Mouse (Mus musculus) limb, embryonic 15.5 days (tissue): ENCODE data around the gene Grik4. TPM values are rescaled to one million over a fixed set of nuclear protein-coding genes. Genes with fewer than 3 reads are reported as not detected.

Experiments
- ATAC-seq: fragments of 200-750 bp; cut with Nextera tagmentation; 2 replicates; pipeline ENCODE4 v1.8.0; 2017; ENCODE audit warnings: low read depth, moderate TSS enrichment; ENCODE audit not compliant: insufficient number of reproducible peaks, low FRiP score, low TSS enrichment
- H3K27ac ChIP-seq: fragments of 300-500 bp; sonication (generic); 2 replicates; pipeline ENCODE4 v1.5.1; 2015; ENCODE audit warnings: moderate library complexity, mild to moderate bottlenecking, inconsistent platforms
- H3K27me3 ChIP-seq: fragments of 300-500 bp; sonication (generic); 2 replicates; pipeline ENCODE4 v1.6.1; 2015; ENCODE audit warnings: inconsistent platforms
- H3K36me3 ChIP-seq: fragments of 300-500 bp; sonication (generic); 2 replicates; pipeline ENCODE4 v1.6.1; 2015; ENCODE audit warnings: inconsistent platforms
- H3K4me1 ChIP-seq: fragments of 300-500 bp; sonication (generic); 2 replicates; pipeline ENCODE4 v1.6.1; 2015; ENCODE audit warnings: inconsistent platforms
- H3K4me2 ChIP-seq: fragments of 300-500 bp; sonication (generic); 2 replicates; pipeline ENCODE4 v1.6.1; 2015; ENCODE audit warnings: mild to moderate bottlenecking, inconsistent platforms
- H3K4me3 ChIP-seq: fragments of 300-500 bp; sonication (generic); 2 replicates; pipeline ENCODE4 v1.5.1; 2015; ENCODE audit warnings: mild to moderate bottlenecking, inconsistent platforms
- H3K9ac ChIP-seq: fragments of 300-500 bp; sonication (generic); 2 replicates; pipeline ENCODE4 v1.6.1; 2015; ENCODE audit warnings: inconsistent platforms
- H3K9me3 ChIP-seq: fragments of 300-500 bp; sonication (generic); 2 replicates; pipeline ENCODE4 v1.6.1; 2016; ENCODE audit warnings: inconsistent platforms
- WGBS: fragments of 180-500 bp; shearing (Covaris S2); methylation state at CpG from one replicate; pipeline ENCODE4 v1.1.7; 2015; 5-methylcytosine and 5-hydroxymethylcytosine counted together
- polyA plus RNA-seq: library from polyadenylated mRNA; unstranded; fragments of >200 nt; fragmentation: Nextera tagmentation; extraction: Ambion mirVana; gene quantifications from 2 replicates; pipeline ENCODE4 v1.2.1, GENCODE M21; 2015

The Grik4 gene
- polyA plus RNA-seq, 1 experiment from 2014 or later, result 1.4 TPM

DNA sequence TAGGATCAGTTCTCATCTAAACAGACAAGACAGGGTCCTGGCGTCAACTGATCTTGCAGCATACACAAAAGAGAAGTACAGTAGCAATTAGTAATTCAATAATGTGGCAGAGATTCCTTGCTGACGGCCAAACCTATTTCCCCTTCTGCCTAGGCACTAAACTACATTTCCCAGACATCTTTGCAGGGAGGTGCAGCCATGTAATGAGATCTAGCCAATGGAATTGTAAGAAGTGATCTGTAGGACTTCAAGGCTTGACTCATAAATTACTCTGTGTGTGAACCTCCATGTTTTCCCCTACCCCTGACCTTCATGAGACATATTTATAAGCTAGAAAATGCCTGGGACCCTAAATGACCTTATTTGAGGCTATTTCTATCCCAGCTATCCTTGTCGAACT, 296.7 kb downstream of the Grik4 start:
- H3K36me3 ChIP-seq, result no peaks in the 10 kb centered on the region
- no peaks in the 10 kb centered on the region; the same call in 1 of the 2 replicates for H3K27me3 ChIP-seq
- no peak overlapping the region for H3K9ac ChIP-seq
- H3K4me2 ChIP-seq, result no peak overlapping the region
- WGBS, result 70% methylated on average over 3 of the region's 3 CpGs
- no peak overlapping the region for H3K27ac ChIP-seq
- no peaks in the 10 kb centered on the region for H3K9me3 ChIP-seq
- ATAC-seq, result no peak
- no peak overlapping the region for H3K4me3 ChIP-seq
- H3K4me1 ChIP-seq, result 0 out of 2 replicates have a peak, but pooled peaks cover 5% of the 10 kb centered on the region

DNA sequence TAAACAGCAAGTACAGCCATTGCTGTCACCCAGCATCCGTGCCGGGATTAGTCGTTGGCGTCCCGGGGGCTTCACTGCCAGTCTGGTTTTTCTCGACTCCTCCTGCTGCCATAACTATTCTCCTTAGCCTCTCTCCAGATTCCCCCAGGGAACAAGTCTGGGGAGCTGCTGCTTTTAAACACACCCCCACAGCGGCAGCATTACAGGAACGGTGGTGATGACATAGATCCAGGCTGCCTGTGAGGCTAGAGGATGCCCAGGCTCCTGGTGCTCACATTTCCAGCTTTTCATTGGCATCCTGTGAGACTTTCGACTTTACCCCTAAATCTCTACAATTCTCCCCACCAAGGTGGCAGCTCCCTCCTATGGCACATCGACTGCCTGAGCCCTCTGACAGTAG, 297.5 kb downstream of the Grik4 start:
- no peak for ATAC-seq
- Histone ChIP-seq H3K4me2 (no peak overlapping the region), H3K4me1 (0 out of 2 replicates have a peak, but pooled peaks cover 5% of the 10 kb centered on the region), H3K27ac (no peak overlapping the region), H3K27me3 (no peaks in the 10 kb centered on the region; the same call in 1 of the 2 replicates), H3K9ac (no peak overlapping the region), H3K36me3 (no peaks in the 10 kb centered on the region), H3K4me3 (no peak overlapping the region), H3K9me3 (no peaks in the 10 kb centered on the region)
- WGBS, result 31% methylated on average over 10 of the region's 10 CpGs

DNA sequence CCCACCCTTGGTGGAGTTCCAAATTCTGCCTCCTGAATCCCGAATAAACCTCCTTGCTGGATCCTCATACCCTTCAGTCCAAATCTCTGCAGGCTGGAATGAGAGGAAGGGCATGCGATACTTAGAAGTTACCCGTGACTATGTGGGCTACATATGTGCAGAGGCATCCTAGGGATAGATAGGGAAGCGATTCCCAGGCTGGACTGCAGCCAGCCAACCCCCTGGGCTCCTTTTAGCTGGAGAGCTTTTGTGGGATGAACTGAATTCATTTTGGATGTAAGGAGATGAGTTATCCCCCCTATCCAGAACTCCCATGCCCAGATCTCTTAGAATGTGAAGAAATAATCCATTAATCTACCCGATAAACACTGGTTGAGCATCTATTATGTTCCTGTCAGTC, 299.1 kb downstream of the Grik4 start:
- H3K4me3 ChIP-seq, result no peak overlapping the region
- ATAC-seq, result no peak
- no peaks in the 10 kb centered on the region for H3K36me3 ChIP-seq
- H3K27me3 ChIP-seq, result no peaks in the 10 kb centered on the region; the same call in 1 of the 2 replicates
- WGBS, result 81% methylated on average over 5 of the region's 5 CpGs
- H3K9me3 ChIP-seq, result no peaks in the 10 kb centered on the region
- no peak overlapping the region for H3K9ac ChIP-seq
- no peak overlapping the region for H3K4me2 ChIP-seq
- no peak overlapping the region for H3K27ac ChIP-seq
- H3K4me1 ChIP-seq, result 0 out of 2 replicates have a peak, but pooled peaks cover 5% of the 10 kb centered on the region

DNA sequence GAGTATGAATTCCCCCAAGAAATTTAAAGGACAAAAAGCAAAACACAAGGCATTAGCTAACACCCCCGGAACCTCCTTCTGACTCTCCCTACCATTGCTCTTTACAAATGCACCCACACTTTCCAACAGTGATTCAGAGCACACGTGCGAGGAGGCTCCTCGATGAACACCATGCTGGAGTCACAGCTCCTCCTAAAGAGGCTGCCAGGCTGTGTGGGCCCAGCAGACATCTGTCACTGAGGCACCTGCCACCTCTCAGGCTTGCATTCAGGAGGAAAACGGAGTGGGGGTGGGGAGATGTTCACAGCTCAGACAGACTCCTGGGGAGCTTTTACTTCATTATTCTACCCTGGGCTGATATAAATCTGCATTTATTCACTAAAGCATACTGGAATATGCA, 301.5 kb downstream of the Grik4 start:
- H3K9me3 ChIP-seq, result no peaks in the 10 kb centered on the region
- no peaks in the 10 kb centered on the region for H3K36me3 ChIP-seq
- H3K9ac ChIP-seq, result no peak overlapping the region
- H3K4me2 ChIP-seq, result no peak overlapping the region
- H3K27ac ChIP-seq, result no peak overlapping the region
- 51% methylated on average over 5 of the region's 5 CpGs for WGBS
- H3K4me3 ChIP-seq, result no peak overlapping the region
- H3K27me3 ChIP-seq, result no peaks in the 10 kb centered on the region; the same call in 1 of the 2 replicates
- H3K4me1 ChIP-seq, result 0 out of 2 replicates have a peak, but pooled peaks cover 5% of the 10 kb centered on the region
- ATAC-seq, result no peak

DNA sequence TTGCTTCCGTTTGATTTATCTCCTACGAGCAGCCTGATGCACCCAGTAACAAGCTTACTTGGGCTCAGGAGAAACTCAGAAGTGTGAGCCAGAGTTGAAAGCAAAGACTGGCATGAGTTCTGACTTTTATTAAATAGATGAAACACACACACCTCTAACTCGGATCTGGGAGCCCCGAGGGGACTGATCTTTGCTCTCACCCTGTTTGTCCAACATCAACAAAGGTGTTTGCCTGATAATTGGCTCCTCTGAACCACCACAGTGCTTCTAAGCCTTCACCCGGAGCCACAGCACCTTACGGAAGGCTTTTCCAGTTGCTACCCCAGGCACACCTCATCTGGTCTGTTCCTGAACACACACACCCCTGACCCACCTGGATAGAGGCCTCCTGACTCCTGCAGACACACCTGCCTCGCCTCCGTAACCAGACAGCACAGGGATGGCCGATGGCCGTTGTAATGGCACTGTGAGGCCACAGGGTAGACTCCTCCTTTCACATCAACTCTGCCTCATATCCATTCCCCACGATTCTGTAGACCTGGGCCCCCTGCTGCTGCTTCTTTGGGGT, 302.7 kb downstream of the Grik4 start:
- H3K27me3 ChIP-seq, result no peaks in the 10 kb centered on the region; the same call in 1 of the 2 replicates
- no peak overlapping the region for H3K4me3 ChIP-seq
- no peak overlapping the region for H3K9ac ChIP-seq
- ATAC-seq, result no peak
- WGBS, result 63% methylated on average over 11 of the region's 11 CpGs
- no peaks in the 10 kb centered on the region for H3K9me3 ChIP-seq
- 0 out of 2 replicates have a peak, but pooled peaks cover under 1% of the 10 kb centered on the region for H3K4me1 ChIP-seq
- no peak overlapping the region for H3K4me2 ChIP-seq
- H3K36me3 ChIP-seq, result no peaks in the 10 kb centered on the region
- H3K27ac ChIP-seq, result no peak overlapping the region

DNA sequence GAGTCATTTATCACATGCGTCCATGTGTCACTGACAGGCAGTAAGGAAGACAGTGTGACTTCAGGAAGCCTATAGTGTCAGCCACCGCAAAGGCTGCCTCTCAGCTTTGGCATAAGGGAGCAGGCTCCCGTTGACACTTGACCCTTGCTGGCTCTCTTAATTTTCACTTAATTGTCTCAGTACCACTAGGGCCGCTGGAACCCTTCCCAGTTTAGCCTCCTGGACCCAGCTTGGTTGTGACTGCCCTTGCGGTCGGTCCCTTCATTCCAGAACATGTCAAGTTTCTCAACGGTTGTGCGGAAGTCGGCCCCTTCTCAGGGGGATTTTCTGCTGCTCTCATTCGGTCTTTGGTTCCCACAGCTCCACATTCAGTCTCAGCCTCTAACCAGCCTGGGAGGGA, 307.8 kb downstream of the Grik4 start:
- Histone ChIP-seq H3K9me3 (no peaks in the 10 kb centered on the region), H3K4me3 (no peak overlapping the region), H3K36me3 (no peaks in the 10 kb centered on the region), H3K27ac (no peak overlapping the region), H3K4me1 (no peaks in the 10 kb centered on the region), H3K27me3 (peaks cover 3% of the 10 kb centered on the region; the same call in 1 of the 2 replicates), H3K9ac (no peak overlapping the region), H3K4me2 (no peak overlapping the region)
- ATAC-seq, result no peak
- WGBS, result 69% methylated on average over 10 of the region's 10 CpGs

DNA sequence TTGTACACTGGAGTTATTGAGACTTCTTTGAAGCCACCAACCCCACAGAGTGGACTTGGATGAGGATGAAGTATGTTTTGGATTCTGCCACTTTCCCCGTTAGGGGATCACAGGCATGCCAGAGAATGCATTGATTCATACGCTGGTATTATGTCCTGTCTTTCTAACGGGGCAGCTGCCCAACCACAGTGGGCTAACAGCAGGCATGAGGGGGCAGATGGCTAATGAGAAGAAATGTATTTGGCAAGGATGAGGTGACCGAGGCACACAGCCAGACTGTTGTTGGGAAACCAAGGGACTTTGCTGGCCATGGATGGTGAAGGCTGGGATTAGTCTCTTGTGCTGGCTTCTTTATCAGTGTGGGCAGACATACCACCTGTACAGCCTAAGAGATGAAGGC, 312.8 kb downstream of the Grik4 start:
- Histone ChIP-seq H3K9me3 (no peaks in the 10 kb centered on the region), H3K27me3 (peaks cover 3% of the 10 kb centered on the region; the same call in 1 of the 2 replicates), H3K4me2 (no peak overlapping the region), H3K36me3 (no peaks in the 10 kb centered on the region), H3K27ac (no peak overlapping the region), H3K4me3 (no peak overlapping the region), H3K9ac (no peak overlapping the region), H3K4me1 (peaks cover 8% of the 10 kb centered on the region)
- 81% methylated on average over 4 of the region's 4 CpGs for WGBS
- no peak for ATAC-seq

DNA sequence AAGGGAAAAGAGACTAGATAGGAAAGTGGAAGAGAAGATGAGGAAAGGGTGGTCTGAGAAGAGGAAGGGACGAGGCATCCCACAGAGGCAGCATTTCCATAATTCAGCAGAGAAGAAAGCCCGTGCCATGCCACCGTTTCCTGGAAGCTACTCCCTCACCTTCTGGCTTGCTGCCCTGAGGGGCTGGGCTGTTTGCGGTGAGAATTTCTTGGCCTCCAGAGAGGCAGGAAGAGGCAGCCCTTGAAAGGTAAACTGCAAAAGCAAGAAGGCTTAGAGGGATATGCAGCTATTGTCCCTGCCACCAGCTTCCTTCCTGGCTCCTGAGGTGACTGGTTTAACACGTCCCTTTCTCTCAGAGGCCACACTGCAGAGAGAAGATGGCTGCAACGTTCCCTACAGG, 316.7 kb downstream of the Grik4 start:
- no peak overlapping the region for H3K27ac ChIP-seq
- ATAC-seq, result no peak
- 9% methylated on average over 6 of the region's 6 CpGs for WGBS

DNA sequence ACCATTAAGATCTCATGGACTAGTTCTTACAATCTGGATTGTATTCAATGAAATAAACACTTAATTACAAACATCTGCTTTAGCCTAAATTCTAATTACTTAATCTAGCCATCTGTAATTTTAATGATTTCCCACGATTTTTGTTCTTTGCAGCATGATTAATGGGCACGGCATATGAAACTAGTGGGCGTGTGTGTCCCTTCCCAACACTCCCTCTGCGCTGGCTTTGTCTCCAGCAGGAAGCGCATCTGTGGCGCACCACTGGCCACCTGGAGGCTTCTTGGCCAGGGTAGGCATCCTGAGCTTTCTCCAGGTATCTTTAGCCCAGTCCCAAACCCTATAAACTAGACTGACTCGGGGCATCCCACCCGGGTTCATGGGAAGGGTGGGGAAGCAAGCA, 317.1 kb downstream of the Grik4 start:
- WGBS, result 39% methylated on average over 8 of the region's 8 CpGs
- Histone ChIP-seq H3K4me3 (no peak overlapping the region), H3K27ac (no peak overlapping the region), H3K27me3 (no peaks in the 10 kb centered on the region), H3K9ac (no peak overlapping the region), H3K4me1 (peaks cover 8% of the 10 kb centered on the region), H3K9me3 (no peaks in the 10 kb centered on the region), H3K4me2 (no peak overlapping the region), H3K36me3 (no peaks in the 10 kb centered on the region)
- ATAC-seq, result no peak

More for the DNA sequence above, 316.7 kb downstream of the Grik4 start:
- H3K4me2 ChIP-seq, result no peak overlapping the region
- H3K36me3 ChIP-seq, result no peaks in the 10 kb centered on the region
- H3K27me3 ChIP-seq, result no peaks in the 10 kb centered on the region
- no peak overlapping the region for H3K9ac ChIP-seq
- no peaks in the 10 kb centered on the region for H3K9me3 ChIP-seq
- peaks cover 8% of the 10 kb centered on the region for H3K4me1 ChIP-seq
- H3K4me3 ChIP-seq, result no peak overlapping the region

DNA sequence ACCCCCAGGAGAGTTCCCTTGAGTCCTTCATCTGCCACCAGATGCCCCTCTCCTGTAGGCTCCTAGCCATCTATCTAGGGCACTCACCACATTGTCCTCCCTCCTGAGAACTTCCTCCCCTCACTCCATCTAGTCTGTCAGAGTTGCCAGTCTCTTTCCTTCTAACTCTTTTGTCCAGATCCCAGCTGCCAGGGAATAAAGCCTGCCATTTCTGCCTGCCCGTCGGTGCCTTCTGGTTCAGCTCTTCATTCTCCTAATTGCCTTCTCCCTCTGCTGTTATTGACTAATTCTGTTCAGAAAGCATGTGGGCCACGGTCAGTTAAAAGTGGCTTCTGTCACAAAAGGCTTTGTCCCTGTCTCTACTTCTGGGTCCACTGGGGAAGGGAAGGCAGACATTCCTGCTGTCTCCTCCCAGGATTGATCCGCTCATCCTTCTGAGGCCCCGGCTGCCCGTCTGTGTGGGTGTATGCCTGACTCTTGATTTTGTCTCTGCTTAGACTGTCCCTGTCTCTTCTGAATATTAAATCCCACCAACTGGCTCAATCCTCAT, 318.0 kb downstream of the Grik4 start:
- no peak for ATAC-seq
- H3K4me2 ChIP-seq, result no peak overlapping the region
- no peak overlapping the region for H3K27ac ChIP-seq
- no peaks in the 10 kb centered on the region for H3K27me3 ChIP-seq
- H3K4me1 ChIP-seq, result peaks cover 8% of the 10 kb centered on the region
- no peaks in the 10 kb centered on the region for H3K36me3 ChIP-seq
- H3K9ac ChIP-seq, result no peak overlapping the region
- 60% methylated on average over 6 of the region's 6 CpGs for WGBS
- H3K4me3 ChIP-seq, result no peak overlapping the region
- H3K9me3 ChIP-seq, result no peaks in the 10 kb centered on the region

DNA sequence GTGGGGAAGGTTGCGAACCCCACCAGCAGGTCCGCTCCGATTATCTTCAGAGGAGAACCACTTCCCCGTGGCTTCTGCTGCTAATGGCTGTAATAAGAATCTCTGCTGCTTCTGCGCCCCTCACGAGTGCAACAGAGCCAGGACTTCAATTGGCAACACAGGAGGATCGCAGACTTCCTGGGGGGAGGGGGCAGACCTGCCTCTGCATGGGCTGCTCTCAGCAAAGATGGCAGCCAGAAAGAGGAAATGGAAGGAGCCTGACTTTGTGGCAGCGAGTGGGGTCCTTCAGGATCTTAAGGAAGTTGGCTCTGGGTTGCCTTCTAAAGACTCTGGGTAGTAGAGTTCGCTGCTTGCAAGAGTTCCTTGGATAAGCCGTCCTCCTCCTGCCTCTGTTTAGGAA, 329.9 kb downstream of the Grik4 start:
- WGBS, result 49% methylated on average over 10 of the region's 10 CpGs
- no peaks in the 10 kb centered on the region for H3K27me3 ChIP-seq
- no peak overlapping the region for H3K4me2 ChIP-seq
- ATAC-seq, result no peak
- no peak overlapping the region for H3K9ac ChIP-seq
- H3K27ac ChIP-seq, result no peak overlapping the region
- no peaks in the 10 kb centered on the region for H3K9me3 ChIP-seq
- H3K4me1 ChIP-seq, result peaks cover 17% of the 10 kb centered on the region
- H3K36me3 ChIP-seq, result no peaks in the 10 kb centered on the region
- no peak overlapping the region for H3K4me3 ChIP-seq

DNA sequence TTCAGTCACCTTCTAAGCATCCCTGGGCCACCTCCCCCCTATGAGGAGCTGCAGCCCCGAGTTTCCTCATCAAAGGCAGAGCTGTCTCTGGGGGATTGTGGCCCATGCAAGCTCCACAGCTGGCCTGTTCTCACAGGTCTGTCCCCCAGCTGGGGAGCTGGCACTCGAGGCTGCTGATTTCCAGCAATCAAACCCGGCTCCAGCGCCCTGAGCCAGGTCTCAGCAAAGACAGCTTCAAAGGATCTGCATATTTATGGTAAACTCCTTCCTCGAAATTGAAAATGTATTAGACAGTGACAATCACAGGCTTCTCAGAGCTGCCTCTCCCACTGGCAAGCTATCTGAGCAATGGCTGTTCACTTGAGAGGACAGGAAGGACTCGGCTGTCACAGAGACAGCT, 330.5 kb downstream of the Grik4 start:
- Histone ChIP-seq H3K27me3 (no peaks in the 10 kb centered on the region), H3K4me2 (no peak overlapping the region), H3K36me3 (no peaks in the 10 kb centered on the region), H3K4me1 (peaks cover 17% of the 10 kb centered on the region), H3K9me3 (no peaks in the 10 kb centered on the region), H3K4me3 (no peak overlapping the region), H3K9ac (no peak overlapping the region), H3K27ac (no peak overlapping the region)
- ATAC-seq, result no peak
- WGBS, result 24% methylated on average over 6 of the region's 6 CpGs
